Mouse (Mus musculus): ENCODE results near the gene Fat2.

- no peak for TF ChIP-seq CTCF (IDR thresholded peaks at IDR 0.05; ENCODE audit: extremely low read depth, insufficient read depth, insufficient read length, insufficient replicate concordance)
- no peak for TF ChIP-seq POLR2A (IDR thresholded peaks at IDR 0.05; ENCODE audit: low read depth, low read length)
Observed at GRCm38 (mm10) chr11:55262000-55262399, 74.4 kb downstream of the Fat2 start.

All from spleen, adult 2 months (tissue).